Mouse (Mus musculus) heart, adult 11 months (tissue): ENCODE data around the gene Mri1.
A peak's percentile ranks its signal among the peaks of the same experiment; 100 is the strongest.

ENCODE experiments used
- DNase-seq: peaks from one replicate; pipeline ENCODE4 v3.0.0; 2022

The Mri1 gene

GRCm38 (mm10) chr8:84202466-84202865 lies 54.7 kb downstream of the Mri1 start:
- DNase-seq: peak; percentile 98

GRCm38 (mm10) chr8:84201545-84202245 lies 55.4 kb downstream of the Mri1 start:
- peak; percentile 100 for DNase-seq

GRCm38 (mm10) chr8:84200652-84201544 lies 56.2 kb downstream of the Mri1 start:
- DNase-seq: peak; percentile 100

GRCm38 (mm10) chr8:84200126-84200555 lies 57.0 kb downstream of the Mri1 start:
- no peak for DNase-seq
